Mouse (Mus musculus) thymus, postnatal 36 days (tissue): ENCODE measurements around the gene Olfr380.

ENCODE experiments used
- DNase-seq, 2 experiments: peaks; one replicate each; pipeline ENCODE4 v3.0.0; 2022; ENCODE audit warnings: mixed read lengths in 2 of 2

The Olfr380 gene

GRCm38 (mm10) chr11:73457408-73457807 is at the start of gene Olfr380:
TSS of gene Olfr380 (minus strand) at chr11:73457508.
- DNase-seq = no peak

GRCm38 (mm10) chr11:73491503-73491902 is 34.2 kb upstream of the Olfr380 start, which contains the start of gene Olfr381:
TSS of gene Olfr381 (minus strand) at chr11:73491603.
- DNase-seq = no peak

GRCm38 (mm10) chr11:73428377-73428776 is 28.9 kb downstream of the Olfr380 start, which contains the start of gene Olfr378:
TSS of gene Olfr378 (minus strand) at chr11:73428477.
- DNase-seq = no peak
